Mouse (Mus musculus) liver, embryonic 14.5 days (tissue): ENCODE data around the gene 9930111J21Rik2.
A peak's percentile ranks its signal among the peaks of the same experiment; 100 is the strongest.

Source experiments
- CTCF ChIP-seq: IDR thresholded peaks from 2 replicates; pipeline ENCODE4 v1.5.1; 2016; ENCODE audit warnings: antibody characterized with exemption, low read depth, control low read depth
- EP300 ChIP-seq: IDR thresholded peaks from 2 replicates; pipeline ENCODE4 v1.6.1; 2016; ENCODE audit warnings: antibody characterized with exemption, low read depth

GRCm38 (mm10) chr11:49087830-49088616, 37.0 kb upstream of the 9930111J21Rik2 start:
- peak; percentile 90 for TF ChIP-seq EP300
- peak; percentile 31 for TF ChIP-seq CTCF
